Mouse (Mus musculus) liver, embryonic 14.5 days (tissue): ENCODE measurements around the gene Rnf208.

ENCODE experiments used
- CTCF ChIP-seq: IDR thresholded peaks from 2 replicates; pipeline ENCODE4 v1.5.1; 2016; ENCODE audit warnings: antibody characterized with exemption, low read depth, control low read depth
- EP300 ChIP-seq: IDR thresholded peaks from 2 replicates; pipeline ENCODE4 v1.6.1; 2016; ENCODE audit warnings: antibody characterized with exemption, low read depth

- no peak for TF ChIP-seq EP300
- TF ChIP-seq CTCF: 0 out of 2 replicates have a peak, but pooled peaks have one; percentile 8
These were observed 21.0 kb downstream of the Rnf208 start for GRCm38 (mm10) chr2:25262795-25263622.
